Mouse (Mus musculus): ENCODE results near the gene Scgb2b15. TPM values are rescaled to one million over a fixed set of nuclear protein-coding genes. Genes with fewer than 3 reads are reported as not detected.

Gene Scgb2b15
- not detected in 2 replicates for polyA plus RNA-seq (2012; rRNA removed)

DNA sequence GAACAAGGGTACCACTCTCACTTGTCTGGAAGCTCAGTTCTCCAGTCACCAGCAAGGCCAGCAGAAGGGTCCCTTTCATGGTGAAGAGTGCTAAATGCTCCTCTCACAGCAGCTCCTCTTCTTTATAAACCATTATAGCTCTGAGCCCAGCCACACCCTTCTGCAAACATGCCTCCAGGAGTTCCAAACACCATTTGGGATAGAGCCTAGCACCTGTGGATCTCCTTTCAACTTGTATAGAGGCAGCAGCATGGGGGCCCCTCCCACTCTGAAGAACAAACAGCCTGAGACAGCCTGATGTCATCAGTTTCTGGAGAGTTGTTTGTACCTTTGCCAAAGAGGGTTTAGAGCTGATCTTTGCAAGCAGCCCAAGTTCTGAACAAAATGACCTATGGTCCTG, at the start of gene Scgb2b15:
Gene Scgb2b15, minus strand, starts transcription at position 101 of the 400 bp plus-strand sequence.

DNA sequence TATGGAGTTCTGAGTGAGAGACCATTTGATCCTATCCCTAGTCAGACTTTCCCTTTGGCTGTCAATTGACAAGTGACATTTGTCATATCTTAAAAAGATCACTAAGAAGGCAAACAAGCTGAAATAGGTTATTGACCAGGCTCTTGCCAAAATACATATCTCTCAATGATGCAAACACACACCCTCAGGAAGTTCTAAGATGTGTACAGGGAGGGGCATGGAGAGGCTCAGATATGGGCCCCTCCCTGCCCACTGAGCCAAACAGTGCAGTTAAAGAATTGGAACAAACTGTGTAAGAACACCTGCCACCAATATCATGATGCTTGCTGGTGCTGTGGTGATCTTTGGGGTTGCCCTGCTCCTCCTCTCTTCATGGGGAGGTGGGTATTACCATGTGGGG, 6.8 kb upstream of the Scgb2b15 start, which contains the start of gene Scgb1b15:
Gene Scgb1b15, plus strand, starts transcription at position 301 of the 400 bp plus-strand sequence.

Other genes starting within 250 kb of the Scgb2b15 start
- gene Scgb1b15, start 6.9 kb upstream of the Scgb2b15 start, polyA plus RNA-seq (2012; rRNA removed): not detected in 2 replicates
- gene Scgb2b17, start 226.9 kb upstream of the Scgb2b15 start, polyA plus RNA-seq (2012; rRNA removed): not detected in 2 replicates
- not detected in 2 replicates for gene Scgb1b17, start 233.8 kb upstream of the Scgb2b15 start, polyA plus RNA-seq (2012; rRNA removed)